Mouse (Mus musculus) MEL (cell line): ENCODE data around the gene Smg5. TPM values are rescaled to one million over a fixed set of nuclear protein-coding genes. Genes with fewer than 3 reads are reported as not detected.

Source experiments
- DNase-seq: peaks from one replicate; pipeline ENCODE4 v3.0.0; 2011; ENCODE audit warnings: low read depth, low spot score
- H3K27ac ChIP-seq: 2 replicates; pipeline ENCODE4 v1.5.1; 2012; ENCODE audit warnings: low read depth, mild to moderate bottlenecking, control low read depth, low read length, moderate library complexity; ENCODE audit not compliant: control insufficient read depth
- H3K27me3 ChIP-seq, 2 experiments: fragments of 150-350 bp in 1 of 2; sonication (generic) in 1 of 2; 2 replicates each; pipeline ENCODE4 v1.6.1; 2012; ENCODE audit warnings: low read length in 2 of 2, mild to moderate bottlenecking in 2 of 2, improper control_type of control experiment in 1 of 2, moderate library complexity in 1 of 2; ENCODE audit not compliant: insufficient read depth in 2 of 2, control insufficient read depth in 1 of 2
- H3K36me3 ChIP-seq, 2 experiments: 2 replicates each; pipeline ENCODE4 v1.6.1; 2012 to 2014; ENCODE audit warnings: low read length in 2 of 2, improper control_type of control experiment in 1 of 2, inconsistent platforms in 1 of 2, mild to moderate bottlenecking in 1 of 2; ENCODE audit not compliant: insufficient read depth in 2 of 2, control insufficient read depth in 1 of 2
- H3K4me1 ChIP-seq, 2 experiments: fragments of 150-350 bp in 1 of 2; sonication (generic) in 1 of 2; 2 replicates each; pipeline ENCODE4 v1.6.1; 2012; ENCODE audit warnings: low read length in 2 of 2, improper control_type of control experiment in 1 of 2, mild to moderate bottlenecking in 1 of 2; ENCODE audit not compliant: insufficient read depth in 2 of 2, control insufficient read depth in 1 of 2
- H3K4me3 ChIP-seq, 2 experiments: fragments of 150-350 bp in 1 of 2; sonication (generic) in 1 of 2; 2 replicates each; pipeline ENCODE4 v1.5.1; 2012; ENCODE audit warnings: low read depth in 2 of 2, low read length in 2 of 2, mild to moderate bottlenecking in 2 of 2, moderate library complexity in 2 of 2, control low read depth in 1 of 2, improper control_type of control experiment in 1 of 2; ENCODE audit not compliant: control insufficient read depth in 1 of 2, insufficient read depth in 1 of 2
- H3K79me2 ChIP-seq: 2 replicates; pipeline ENCODE4 v1.6.1; 2012; ENCODE audit warnings: mild to moderate bottlenecking, low read length, moderate library complexity; ENCODE audit not compliant: control insufficient read depth, poor library complexity, insufficient read depth
- H3K9ac ChIP-seq: 2 replicates; pipeline ENCODE4 v1.6.1; 2012; ENCODE audit warnings: low read depth, mild to moderate bottlenecking, control low read depth, low read length, moderate library complexity; ENCODE audit not compliant: control insufficient read depth, poor library complexity, severe bottlenecking
- H3K9me3 ChIP-seq: fragments of 150-350 bp; sonication (generic); replicated peaks from 2 replicates; pipeline ENCODE4 v1.6.1; 2012; ENCODE audit warnings: mild to moderate bottlenecking, low read length, improper control_type of control experiment, moderate library complexity; ENCODE audit not compliant: insufficient read depth
- CHD1 ChIP-seq: IDR thresholded peaks from 2 replicates; pipeline ENCODE4 v1.6.1; 2012; ENCODE audit warnings: low read depth, mild to moderate bottlenecking, inconsistent platforms, low read length, improper control_type of control experiment
- CHD2 ChIP-seq: IDR thresholded peaks from 2 replicates; pipeline ENCODE4 v1.6.1; 2011; ENCODE audit warnings: low read length, improper control_type of control experiment
- CTCF ChIP-seq, 3 experiments: IDR thresholded peaks in 2 of 3; conservative IDR thresholded peaks in 1 of 3; 2 replicates each; pipeline ENCODE4 v1.5.1; 2011 to 2012; ENCODE audit warnings: low read length in 3 of 3, low read depth in 2 of 3, mild to moderate bottlenecking in 2 of 3, improper control_type of control experiment in 1 of 3, inconsistent platforms in 1 of 3, mixed read lengths in 1 of 3, moderate library complexity in 1 of 3; ENCODE audit not compliant: control insufficient read depth in 1 of 3, insufficient read depth in 1 of 3, poor library complexity in 1 of 3, severe bottlenecking in 1 of 3
- E2F4 ChIP-seq: IDR thresholded peaks from 2 replicates; pipeline ENCODE4 v1.6.1; 2011; ENCODE audit warnings: low read depth, low read length, improper control_type of control experiment, borderline replicate concordance
- ELF1 ChIP-seq: IDR thresholded peaks from 2 replicates; pipeline ENCODE4 v1.6.1; 2014; ENCODE audit warnings: low read depth, mild to moderate bottlenecking, inconsistent platforms, low read length, improper control_type of control experiment, moderate library complexity
- EP300 ChIP-seq, 2 experiments: IDR thresholded peaks; 2 replicates each; pipeline ENCODE4 v1.6.1; 2011; ENCODE audit warnings: improper control_type of control experiment in 2 of 2, low read length in 2 of 2, low read depth in 1 of 2, mild to moderate bottlenecking in 1 of 2
- ETS1 ChIP-seq: IDR thresholded peaks from 2 replicates; pipeline ENCODE4 v1.6.1; 2012; ENCODE audit warnings: low read depth, mild to moderate bottlenecking, inconsistent platforms, low read length, improper control_type of control experiment, moderate library complexity
- GATA1 ChIP-seq: IDR thresholded peaks from 2 replicates; pipeline ENCODE4 v1.6.1; 2011; ENCODE audit warnings: low read depth, low read length, improper control_type of control experiment
- HCFC1 ChIP-seq: IDR thresholded peaks from 2 replicates; pipeline ENCODE4 v1.6.1; 2012; ENCODE audit warnings: low read depth, mild to moderate bottlenecking, inconsistent platforms, low read length, improper control_type of control experiment, moderate library complexity
- KAT2A ChIP-seq: conservative IDR thresholded peaks from 2 replicates; pipeline ENCODE4 v1.6.1; 2012; ENCODE audit warnings: low read depth, low read length, improper control_type of control experiment, inconsistent platforms
- MAFK ChIP-seq: IDR thresholded peaks from 2 replicates; pipeline ENCODE4 v1.6.1; 2011; ENCODE audit warnings: low read depth, mild to moderate bottlenecking, low read length, improper control_type of control experiment, borderline replicate concordance
- MAZ ChIP-seq: IDR thresholded peaks from 2 replicates; pipeline ENCODE4 v1.6.1; 2012; ENCODE audit warnings: low read depth, mild to moderate bottlenecking, inconsistent platforms, low read length, improper control_type of control experiment
- MXI1 ChIP-seq: IDR thresholded peaks from 2 replicates; pipeline ENCODE4 v1.6.1; 2011; ENCODE audit warnings: mild to moderate bottlenecking, low read depth, low read length, improper control_type of control experiment
- MYC ChIP-seq: IDR thresholded peaks from 2 replicates; pipeline ENCODE4 v1.6.1; 2011; ENCODE audit warnings: low read depth, mild to moderate bottlenecking, low read length, improper control_type of control experiment, moderate library complexity
- NELFE ChIP-seq: IDR thresholded peaks from 2 replicates; pipeline ENCODE4 v1.6.1; 2011; ENCODE audit warnings: low read depth, low read length, improper control_type of control experiment
- NRF1 ChIP-seq: IDR thresholded peaks from 2 replicates; pipeline ENCODE4 v1.6.1; 2014; ENCODE audit warnings: low read depth, mild to moderate bottlenecking, inconsistent platforms, low read length, improper control_type of control experiment, moderate library complexity; ENCODE audit not compliant: poor library complexity, insufficient read depth, severe bottlenecking
- POLR2A ChIP-seq, 2 experiments: IDR thresholded peaks; 2 replicates each; pipeline ENCODE4 v1.6.1; 2011 to 2012; ENCODE audit warnings: low read length in 2 of 2, mild to moderate bottlenecking in 2 of 2, control low read depth in 1 of 2, improper control_type of control experiment in 1 of 2, low read depth in 1 of 2, moderate library complexity in 1 of 2; ENCODE audit not compliant: control insufficient read depth in 1 of 2, insufficient read depth in 1 of 2, poor library complexity in 1 of 2
- POLR2AphosphoS5 ChIP-seq: IDR thresholded peaks from 2 replicates; pipeline ENCODE4 v1.6.1; 2012; ENCODE audit warnings: low read depth, borderline replicate concordance, mild to moderate bottlenecking, inconsistent platforms, low read length, moderate library complexity, mixed read lengths
- RAD21 ChIP-seq: IDR thresholded peaks from 2 replicates; pipeline ENCODE4 v1.6.1; 2011; ENCODE audit warnings: mild to moderate bottlenecking, low read depth, low read length, improper control_type of control experiment
- RCOR1 ChIP-seq: IDR thresholded peaks from 2 replicates; pipeline ENCODE4 v1.6.1; 2012; ENCODE audit warnings: low read depth, mild to moderate bottlenecking, inconsistent platforms, low read length, improper control_type of control experiment
- SIN3A ChIP-seq: IDR thresholded peaks from 2 replicates; pipeline ENCODE4 v1.6.1; 2012; ENCODE audit warnings: low read length, improper control_type of control experiment, inconsistent platforms
- SMC3 ChIP-seq: IDR thresholded peaks from 2 replicates; pipeline ENCODE4 v1.6.1; 2011; ENCODE audit warnings: low read depth, low read length, improper control_type of control experiment
- TAL1 ChIP-seq: IDR thresholded peaks from 2 replicates; pipeline ENCODE4 v1.6.1; 2012; ENCODE audit warnings: mild to moderate bottlenecking, inconsistent platforms, low read length, moderate library complexity, mixed read lengths
- TBP ChIP-seq: IDR thresholded peaks from 2 replicates; pipeline ENCODE4 v1.8.0; 2011; ENCODE audit warnings: low read depth, low read length, improper control_type of control experiment
- TCF12 ChIP-seq: IDR thresholded peaks from 2 replicates; pipeline ENCODE4 v1.6.1; 2014; ENCODE audit warnings: low read depth, mild to moderate bottlenecking, inconsistent platforms, low read length, improper control_type of control experiment, moderate library complexity
- UBTF ChIP-seq: IDR thresholded peaks from 2 replicates; pipeline ENCODE4 v1.6.1; 2012; ENCODE audit warnings: low read depth, mild to moderate bottlenecking, inconsistent platforms, low read length, improper control_type of control experiment, moderate library complexity, borderline replicate concordance; ENCODE audit not compliant: insufficient read depth
- USF1 ChIP-seq: IDR thresholded peaks from 2 replicates; pipeline ENCODE4 v1.6.1; 2014; ENCODE audit warnings: low read depth, mild to moderate bottlenecking, inconsistent platforms, low read length, improper control_type of control experiment, moderate library complexity
- USF2 ChIP-seq, 2 experiments: IDR thresholded peaks; 2 replicates each; pipeline ENCODE4 v1.6.1; 2011 to 2012; ENCODE audit warnings: improper control_type of control experiment in 2 of 2, low read length in 2 of 2, borderline replicate concordance in 1 of 2, inconsistent platforms in 1 of 2, low read depth in 1 of 2, mild to moderate bottlenecking in 1 of 2; ENCODE audit not compliant: insufficient read depth in 1 of 2
- ZC3H11A ChIP-seq: IDR thresholded peaks from 2 replicates; pipeline ENCODE4 v1.6.1; 2012; ENCODE audit warnings: low read depth, mild to moderate bottlenecking, inconsistent platforms, low read length, improper control_type of control experiment
- ZKSCAN1 ChIP-seq: IDR thresholded peaks from 2 replicates; pipeline ENCODE4 v1.6.1; 2012; ENCODE audit warnings: low read depth, mild to moderate bottlenecking, inconsistent platforms, low read length, improper control_type of control experiment, moderate library complexity
- ZMIZ1 ChIP-seq: IDR thresholded peaks from 2 replicates; pipeline ENCODE4 v1.6.1; 2012; ENCODE audit warnings: low read depth, mild to moderate bottlenecking, inconsistent platforms, low read length, improper control_type of control experiment, moderate library complexity
- ZNF384 ChIP-seq: IDR thresholded peaks from 2 replicates; pipeline ENCODE4 v1.6.1; 2012; ENCODE audit warnings: low read depth, mild to moderate bottlenecking, inconsistent platforms, low read length, improper control_type of control experiment
- polyA plus RNA-seq, 2 experiments: library from polyadenylated mRNA; stranded (reverse) in 1 of 2; unstranded in 1 of 2; fragments of >175 nt in 1 of 2; fragments of >200 nt in 1 of 2; gene quantifications; 2 replicates each; pipeline versions ENCODE4 v1.2.1 to v1.2.4; 2012; ENCODE audit warnings: low replicate concordance in 2 of 2, low read depth in 1 of 2; ENCODE audit not compliant: insufficient read length in 2 of 2, insufficient read depth in 1 of 2, missing spikeins in 1 of 2
- total RNA-seq: library from RNA; depleted of rRNA; stranded (reverse); fragments of 300-350 nt; gene quantifications from 2 replicates; pipeline ENCODE4 v1.2.3, GENCODE M21; 2012

Smg5 gene
- total and polyA plus RNA-seq, 3 experiments: 97.9 to 148 (median 123) TPM

DNA sequence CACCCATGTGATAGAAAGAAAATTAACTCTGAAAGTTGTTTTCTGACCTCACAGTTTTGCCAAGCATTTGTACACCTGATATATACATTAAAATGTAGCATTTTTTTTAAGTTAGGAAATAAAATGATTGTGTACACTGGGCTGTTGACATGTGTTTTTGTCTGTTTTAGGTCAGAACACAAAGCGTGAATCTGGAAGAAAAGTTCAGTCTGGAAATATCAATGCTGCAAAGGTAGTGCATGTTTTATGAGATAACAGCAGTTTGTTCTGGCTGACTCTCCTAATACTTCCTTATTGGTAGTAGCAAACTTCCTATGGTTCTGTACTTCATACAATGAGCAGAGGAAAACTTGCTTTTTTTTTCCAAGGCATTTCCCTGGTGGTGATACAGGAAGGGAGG, 36.9 kb upstream of the Smg5 start:
- peaks cover 40 to 41% of the 10 kb centered on the region in 2 experiments for H3K36me3 ChIP-seq
- peak overlapping the region; percentile 18; the same call in 1 of the 2 replicates for H3K9ac ChIP-seq
- peak overlapping the region in 1 of 2 experiments; percentile 80; a peak in 2 of 4 replicates for H3K4me3 ChIP-seq

DNA sequence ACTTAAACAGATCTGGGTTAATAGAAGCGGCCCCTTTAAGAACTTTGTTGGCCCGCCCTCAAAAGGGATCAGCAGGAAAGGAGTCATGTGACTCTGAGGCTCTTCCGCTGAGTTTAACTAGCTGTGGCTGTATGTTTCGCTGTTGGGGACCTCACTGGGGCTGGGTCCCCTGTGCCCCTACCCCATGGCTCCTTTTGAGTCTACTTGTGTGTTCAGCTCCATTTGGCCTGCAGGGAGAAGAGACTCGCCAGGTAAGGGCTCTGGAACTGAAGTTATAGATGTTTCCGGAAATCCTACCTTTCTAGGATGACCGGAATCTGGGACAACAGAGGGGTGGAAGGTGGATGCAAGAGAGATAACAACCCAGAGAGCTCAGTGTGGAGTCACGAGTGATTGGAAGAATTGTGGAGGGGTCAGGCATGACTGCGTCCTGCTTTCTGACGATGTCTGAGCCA, 11.1 kb upstream of the Smg5 start, which contains the start of gene Glmp:
Gene Glmp, plus strand, starts transcription at position 73 of the 455 bp plus-strand sequence.
- DNase-seq: peak; percentile 89
- Histone ChIP-seq H3K9ac (peak within 1 kb of the TSS; percentile 92), H3K36me3 (peaks cover 2 to 15% of the 10 kb centered on the region in 2 experiments), H3K27ac (peak within 1 kb of the TSS; percentile 47), H3K27me3 (no peaks in the 10 kb centered on the region), H3K4me1 (peaks cover 0 to 13% of the 10 kb centered on the region in 2 experiments; a peak in 3 of 4 replicates), H3K79me2 (peaks cover 12% of the 10 kb centered on the region), H3K9me3 (no peaks in the 10 kb centered on the region), H3K4me3 (peak within 1 kb of the TSS; percentile 98 to 99)
- TF ChIP-seq SMC3: no peak
- TF ChIP-seq MAFK: no peak
- peak; percentile 99 for TF ChIP-seq SIN3A
- TF ChIP-seq POLR2A (IDR thresholded peaks at IDR 0.05; ENCODE audit: control insufficient read depth in 1 of 2, insufficient read depth in 1 of 2, low read depth in 1 of 2, low read length in 2 of 2, poor library complexity in 1 of 2): peak; percentile 67 to 92
- no peak for TF ChIP-seq EP300 (IDR thresholded peaks at IDR 0.05; ENCODE audit: low read depth in 1 of 2, low read length in 2 of 2)
- no peak for TF ChIP-seq KAT2A
- no peak for TF ChIP-seq E2F4
- no peak for TF ChIP-seq ZKSCAN1
- 0 out of 2 replicates have a peak, but pooled peaks have one; percentile 30 for TF ChIP-seq RCOR1
- TF ChIP-seq UBTF: no peak
- peak; percentile 68; the same call in 1 of the 2 replicates for TF ChIP-seq TBP
- no peak for TF ChIP-seq ZC3H11A
- TF ChIP-seq GATA1: no peak
- no peak for TF ChIP-seq RAD21
- TF ChIP-seq ZMIZ1: peak; percentile 77; the same call in 1 of the 2 replicates
- TF ChIP-seq USF1: peak; percentile 98
- no peak for TF ChIP-seq MYC
- peak; percentile 85 for TF ChIP-seq NELFE
- no peak for TF ChIP-seq CTCF (IDR thresholded peaks at IDR 0.05 in 2 of 3, conservative IDR thresholded peaks at IDR 0.05 in 1 of 3; ENCODE audit: control insufficient read depth in 1 of 3, insufficient read depth in 1 of 3, low read depth in 2 of 3, low read length in 3 of 3, poor library complexity in 1 of 3, severe bottlenecking in 1 of 3)
- TF ChIP-seq CHD1: no peak
- TF ChIP-seq USF2 (IDR thresholded peaks at IDR 0.05; ENCODE audit: borderline replicate concordance in 1 of 2, insufficient read depth in 1 of 2, low read depth in 1 of 2, low read length in 2 of 2): peak; percentile 46 to 93; a peak in 3 of 4 replicates
- TF ChIP-seq HCFC1: peak; percentile 85
- no peak for TF ChIP-seq NRF1
- no peak for TF ChIP-seq ZNF384

More for the DNA sequence above, 36.9 kb upstream of the Smg5 start:
- H3K27ac ChIP-seq: no peak overlapping the region
- TF ChIP-seq KAT2A: no peak
- TF ChIP-seq CHD2: no peak
- peak; percentile 81 for TF ChIP-seq TAL1
- TF ChIP-seq USF2 (IDR thresholded peaks at IDR 0.05; ENCODE audit: borderline replicate concordance in 1 of 2, insufficient read depth in 1 of 2, low read depth in 1 of 2, low read length in 2 of 2): no peak
- TF ChIP-seq SMC3: no peak
- TF ChIP-seq MXI1: peak; percentile 71
- no peak for TF ChIP-seq ETS1
- TF ChIP-seq RCOR1: peak; percentile 73; the same call in 1 of the 2 replicates
- peak; percentile 57 to 76; a peak in 2 of 4 replicates for TF ChIP-seq EP300 (IDR thresholded peaks at IDR 0.05; ENCODE audit: low read depth in 1 of 2, low read length in 2 of 2)
- TF ChIP-seq POLR2AphosphoS5: no peak
- TF ChIP-seq MYC: peak; percentile 68; the same call in 1 of the 2 replicates
- TF ChIP-seq ZC3H11A: no peak
- TF ChIP-seq ELF1: no peak
- no peak for TF ChIP-seq MAZ
- TF ChIP-seq GATA1: peak; percentile 79
- TF ChIP-seq TCF12: peak; percentile 73
- TF ChIP-seq SIN3A: peak; percentile 70
- TF ChIP-seq CHD1: 0 out of 2 replicates have a peak, but pooled peaks have one; percentile 49
- TF ChIP-seq, all 39 proteins: peak for 9
- no peaks in the 10 kb centered on the region for H3K27me3 ChIP-seq
- peaks cover 42% of the 10 kb centered on the region for H3K79me2 ChIP-seq
- no peaks in the 10 kb centered on the region for H3K9me3 ChIP-seq
- DNase-seq: peak; percentile 51
- peaks cover 7 to 11% of the 10 kb centered on the region in 2 experiments for H3K4me1 ChIP-seq
